Mouse (Mus musculus): ENCODE measurements around the gene Ptges3l. TPM values are rescaled to one million over a fixed set of nuclear protein-coding genes. Genes with fewer than 3 reads are reported as not detected.
A peak's percentile ranks its signal among the peaks of the same experiment; 100 is the strongest.
"Not testable (repeated sequence)": the region's sequence is repeated elsewhere in the genome, so short reads cannot be mapped to it uniquely, and the experiment has no call there.

Gene Ptges3l
- polyA plus RNA-seq, 1 experiment from 2014 or later = 14.5 TPM

GRCm38 (mm10) chr11:101452093-101452774 is 27.1 kb upstream of the Ptges3l start:
- no peak for ATAC-seq (ENCODE audit: insufficient read depth, low FRiP score, low read depth)
- Histone ChIP-seq H3K4me2 (no peak overlapping the region), H3K4me3 (replicated peaks) (no peak overlapping the region), H3K36me3 (no peaks in the 10 kb centered on the region), H3K9me3 (no peaks in the 10 kb centered on the region), H3K4me1 (peaks cover 12% of the 10 kb centered on the region), H3K9ac (no peak overlapping the region), H3K27me3 (replicated peaks) (no peaks in the 10 kb centered on the region), H3K27ac (no peak overlapping the region)
- WGBS = 58% methylated on average over 10 of the region's 10 CpGs

DNA sequence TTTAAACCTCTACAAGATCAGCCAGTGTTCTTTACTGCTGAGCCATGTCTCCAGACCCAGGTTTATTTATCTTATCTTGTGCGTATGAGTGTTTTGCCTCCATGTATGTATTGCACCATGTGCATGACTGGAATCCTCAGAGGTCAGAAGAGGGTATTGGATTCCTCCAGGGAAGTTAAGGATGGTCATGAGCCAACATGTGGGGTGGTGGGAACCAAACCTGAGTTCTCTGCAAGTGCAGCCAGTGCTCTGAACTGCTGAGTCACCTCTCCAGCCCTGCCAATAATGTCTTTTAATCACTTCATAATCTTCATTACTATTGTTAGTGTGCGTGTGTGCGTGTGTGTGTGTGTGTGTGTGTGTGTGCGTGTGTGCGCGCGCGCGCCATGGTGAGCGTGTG is 26.4 kb upstream of the Ptges3l start:
- H3K27me3 ChIP-seq (replicated peaks) = no peaks in the 10 kb centered on the region
- H3K27ac ChIP-seq = no peak overlapping the region; the same call in 1 of the 2 replicates
- 87% methylated on average over 10 of the region's 10 CpGs for WGBS
- H3K9me3 ChIP-seq = no peaks in the 10 kb centered on the region
- H3K9ac ChIP-seq = no peak overlapping the region
- no peak for ATAC-seq (ENCODE audit: insufficient read depth, low FRiP score, low read depth)
- H3K4me1 ChIP-seq = peaks cover 12% of the 10 kb centered on the region
- H3K4me2 ChIP-seq = no peak overlapping the region
- H3K36me3 ChIP-seq = no peaks in the 10 kb centered on the region
- no peak overlapping the region for H3K4me3 ChIP-seq (replicated peaks)

DNA sequence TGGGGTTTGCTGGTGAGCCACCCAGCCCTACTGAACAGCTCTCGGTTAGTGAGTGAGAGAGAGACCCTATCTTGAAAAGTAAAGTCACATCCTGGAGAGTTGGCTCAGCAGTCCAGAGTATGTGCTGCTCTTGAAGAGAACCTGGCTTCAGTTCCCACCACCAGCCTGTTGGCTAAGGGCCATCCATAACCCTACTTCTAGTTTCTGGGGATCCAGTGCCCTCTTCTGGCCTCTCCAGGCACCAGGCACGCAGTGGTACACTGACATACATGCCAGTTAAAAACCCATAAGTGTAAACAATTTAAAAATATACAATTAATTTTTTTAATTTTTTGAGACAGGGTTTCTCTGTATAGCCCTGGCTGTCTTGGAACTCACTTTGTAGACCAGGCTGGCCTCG is 25.3 kb upstream of the Ptges3l start:
- no peaks in the 10 kb centered on the region for H3K27me3 ChIP-seq (replicated peaks)
- H3K27ac ChIP-seq = no peak overlapping the region
- 83% methylated on average over 3 of the region's 3 CpGs for WGBS
- no peak overlapping the region for H3K4me2 ChIP-seq
- H3K9me3 ChIP-seq = no peaks in the 10 kb centered on the region
- H3K9ac ChIP-seq = no peak overlapping the region
- no peak for ATAC-seq (ENCODE audit: insufficient read depth, low FRiP score, low read depth)
- peaks cover 4% of the 10 kb centered on the region; the same call in 1 of the 2 replicates for H3K36me3 ChIP-seq
- H3K4me1 ChIP-seq = peaks cover 12% of the 10 kb centered on the region
- H3K4me3 ChIP-seq (replicated peaks) = no peak overlapping the region

- Histone ChIP-seq H3K4me1 (peaks cover 14% of the 10 kb centered on the region), H3K4me2 (peak overlapping the region; percentile 54; the same call in 1 of the 2 replicates)
- H3K27ac ChIP-seq; H3K9ac ChIP-seq; ATAC-seq (ENCODE audit: insufficient read depth, low FRiP score, low read depth); H3K36me3 ChIP-seq; H3K4me3 ChIP-seq (replicated peaks); H3K9me3 ChIP-seq; H3K27me3 ChIP-seq (replicated peaks): not testable (repeated sequence)
- 69% methylated on average over 4 of the region's 4 CpGs for WGBS
These were observed 24.5 kb upstream of the Ptges3l start for GRCm38 (mm10) chr11:101449596-101449995.

GRCm38 (mm10) chr11:101448899-101449298 is 23.8 kb upstream of the Ptges3l start:
- WGBS = 72% methylated on average over 4 of the region's 4 CpGs
- Histone ChIP-seq H3K36me3 (peaks cover 16% of the 10 kb centered on the region), H3K4me2 (peak overlapping the region; percentile 54), H3K9ac (no peak overlapping the region), H3K9me3 (no peaks in the 10 kb centered on the region), H3K4me3 (replicated peaks) (peak overlapping the region; percentile 53), H3K27ac (peak overlapping the region; percentile 82), H3K27me3 (replicated peaks) (no peaks in the 10 kb centered on the region), H3K4me1 (peaks cover 19% of the 10 kb centered on the region)
- no peak for ATAC-seq (ENCODE audit: insufficient read depth, low FRiP score, low read depth)

- Histone ChIP-seq H3K27ac (peak within 1 kb of the TSS; percentile 82), H3K27me3 (replicated peaks) (no peaks in the 10 kb centered on the region), H3K4me1 (peaks cover 23% of the 10 kb centered on the region), H3K9ac (peak within 1 kb of the TSS; percentile 37; the same call in 1 of the 2 replicates), H3K9me3 (no peaks in the 10 kb centered on the region), H3K4me3 (replicated peaks) (peak within 1 kb of the TSS; percentile 53), H3K4me2 (peak within 1 kb of the TSS; percentile 54), H3K36me3 (peaks cover 20% of the 10 kb centered on the region)
- WGBS = 12% methylated on average over 10 of the region's 10 CpGs
- ATAC-seq (ENCODE audit: insufficient read depth, low FRiP score, low read depth) = peak; percentile 84
These were observed 23.2 kb upstream of the Ptges3l start, which contains the start of gene Ifi35 for GRCm38 (mm10) chr11:101448274-101448746. Gene Ifi35, plus strand, starts transcription at chr11:101448407.

- Histone ChIP-seq H3K27me3 (replicated peaks) (no peaks in the 10 kb centered on the region), H3K4me1 (peaks cover 23% of the 10 kb centered on the region), H3K9ac (no peak overlapping the region), H3K4me2 (peak overlapping the region; percentile 54), H3K9me3 (no peaks in the 10 kb centered on the region), H3K36me3 (peaks cover 20% of the 10 kb centered on the region), H3K4me3 (replicated peaks) (peak overlapping the region; percentile 53), H3K27ac (peak overlapping the region; percentile 82)
- WGBS = 89% methylated on average over 5 of the region's 5 CpGs
- no peak for ATAC-seq (ENCODE audit: insufficient read depth, low FRiP score, low read depth)
These were observed 22.7 kb upstream of the Ptges3l start for GRCm38 (mm10) chr11:101447786-101448185.

- H3K4me1 ChIP-seq = peaks cover 23% of the 10 kb centered on the region
- 93% methylated on average over 8 of the region's 8 CpGs for WGBS
- not testable (repeated sequence) for H3K9me3 ChIP-seq; H3K4me2 ChIP-seq; H3K27ac ChIP-seq; H3K9ac ChIP-seq; H3K27me3 ChIP-seq (replicated peaks); H3K4me3 ChIP-seq (replicated peaks); ATAC-seq (ENCODE audit: insufficient read depth, low FRiP score, low read depth)
- H3K36me3 ChIP-seq = peaks cover 20% of the 10 kb centered on the region
These were observed 21.7 kb upstream of the Ptges3l start for GRCm38 (mm10) chr11:101446860-101447259.

DNA sequence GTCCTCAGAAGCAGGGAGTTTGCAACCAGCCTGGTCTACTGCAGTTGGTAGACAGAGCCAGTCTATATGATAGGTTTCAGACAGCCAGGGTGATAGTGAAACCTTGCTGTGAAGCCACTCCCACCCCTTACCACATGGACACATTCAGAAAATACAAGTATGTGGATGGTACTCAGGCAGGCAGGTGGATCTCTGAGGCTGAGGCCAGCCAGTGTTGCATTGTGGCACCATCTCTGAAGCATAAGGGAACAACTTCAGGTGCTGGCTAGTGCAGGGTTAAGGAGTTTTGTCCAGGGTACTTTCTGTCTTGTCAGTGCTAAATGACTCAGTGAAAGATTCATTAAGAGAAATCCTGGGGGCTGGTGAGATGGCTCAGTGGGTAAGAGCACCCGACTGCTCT is 21.2 kb upstream of the Ptges3l start:
- H3K9ac ChIP-seq = no peak overlapping the region
- H3K9me3 ChIP-seq = no peaks in the 10 kb centered on the region
- peaks cover 20% of the 10 kb centered on the region for H3K36me3 ChIP-seq
- H3K27ac ChIP-seq = no peak overlapping the region
- H3K4me3 ChIP-seq (replicated peaks) = no peak overlapping the region
- 83% methylated on average over 1 of the region's 1 CpGs for WGBS
- peaks cover 23% of the 10 kb centered on the region for H3K4me1 ChIP-seq
- no peak for ATAC-seq (ENCODE audit: insufficient read depth, low FRiP score, low read depth)
- no peak overlapping the region for H3K4me2 ChIP-seq
- H3K27me3 ChIP-seq (replicated peaks) = no peaks in the 10 kb centered on the region

GRCm38 (mm10) chr11:101442760-101443159 is 17.6 kb upstream of the Ptges3l start:
- under 1% methylated on average over 14 of the region's 14 CpGs for WGBS
- peak overlapping the region; percentile 88 for H3K4me2 ChIP-seq
- H3K27me3 ChIP-seq (replicated peaks) = no peaks in the 10 kb centered on the region

GRCm38 (mm10) chr11:101442127-101442693 is 17.1 kb upstream of the Ptges3l start, which contains the start of gene Rpl27:
Gene Rpl27, plus strand, starts transcription at chr11:101442298.
- peaks cover 20% of the 10 kb centered on the region for H3K36me3 ChIP-seq
- peaks cover 12% of the 10 kb centered on the region; the same call in 1 of the 2 replicates for H3K4me1 ChIP-seq
- no peaks in the 10 kb centered on the region for H3K27me3 ChIP-seq (replicated peaks)
- peak within 1 kb of the TSS; percentile 84 for H3K27ac ChIP-seq
- peak; percentile 99 for ATAC-seq (ENCODE audit: insufficient read depth, low FRiP score, low read depth)
- no peaks in the 10 kb centered on the region for H3K9me3 ChIP-seq
- H3K4me2 ChIP-seq = peak within 1 kb of the TSS; percentile 88
- H3K4me3 ChIP-seq (replicated peaks) = peak within 1 kb of the TSS; percentile 81
- H3K9ac ChIP-seq = peak within 1 kb of the TSS; percentile 89
- under 1% methylated on average over 42 of the region's 42 CpGs for WGBS

More at GRCm38 (mm10) chr11:101442760-101443159, 17.6 kb upstream of the Ptges3l start:
- Histone ChIP-seq H3K36me3 (peaks cover 20% of the 10 kb centered on the region), H3K4me3 (replicated peaks) (peak overlapping the region; percentile 81), H3K9ac (peak overlapping the region; percentile 89), H3K4me1 (peaks cover 12% of the 10 kb centered on the region; the same call in 1 of the 2 replicates), H3K9me3 (no peaks in the 10 kb centered on the region), H3K27ac (peak overlapping the region; percentile 84)
- no peak for ATAC-seq (ENCODE audit: insufficient read depth, low FRiP score, low read depth)

Measured in stomach, embryonic 15.5 days (tissue).